Mouse (Mus musculus) C2C12 (cell line): ENCODE measurements around the gene Zfp558. TPM values are rescaled to one million over a fixed set of nuclear protein-coding genes. Genes with fewer than 3 reads are reported as not detected.

ENCODE experiments used
- H3K27me3 ChIP-seq: one replicate; pipeline ENCODE4 v1.6.1; 2011; ENCODE audit not compliant: control insufficient read depth, insufficient read depth, insufficient read length
- H3K36me3 ChIP-seq: one replicate; pipeline ENCODE4 v1.6.1; 2011; ENCODE audit not compliant: control insufficient read depth, insufficient read depth
- H3K4me3 ChIP-seq: one replicate; pipeline ENCODE4 v1.5.1; 2011; ENCODE audit warnings: mild to moderate bottlenecking, control low read depth; ENCODE audit not compliant: poor library complexity, insufficient read depth, severe bottlenecking
- H3K79me2 ChIP-seq: one replicate; pipeline ENCODE4 v1.6.1; 2011; ENCODE audit not compliant: control insufficient read depth, insufficient read depth
- H3K79me3 ChIP-seq: one replicate; pipeline ENCODE4 v1.6.1; 2011; ENCODE audit warnings: low read depth, control low read depth
- H3ac ChIP-seq: one replicate; pipeline ENCODE3; 2011; ENCODE audit warnings: low read depth; ENCODE audit not compliant: control insufficient read depth, insufficient read length
- CEBPB ChIP-seq: IDR thresholded peaks from one replicate; pipeline ENCODE4 v1.6.1; 2011; ENCODE audit warnings: low read depth, mild to moderate bottlenecking, control low read depth, moderate library complexity
- CTCF ChIP-seq: IDR thresholded peaks from one replicate; pipeline ENCODE4 v1.5.1; 2011; ENCODE audit not compliant: control insufficient read depth, insufficient read depth, insufficient read length
- FOSL1 ChIP-seq: IDR thresholded peaks from one replicate; pipeline ENCODE4 v1.8.0; 2011; ENCODE audit warnings: mild to moderate bottlenecking, low read length; ENCODE audit not compliant: poor library complexity, insufficient read depth, severe bottlenecking
- MAX ChIP-seq: IDR thresholded peaks from one replicate; pipeline ENCODE4 v1.6.1; 2011; ENCODE audit warnings: mild to moderate bottlenecking, control low read depth
- MYOD1 ChIP-seq: IDR thresholded peaks from one replicate; pipeline ENCODE4 v1.6.1; 2011; ENCODE audit warnings: low read depth; ENCODE audit not compliant: control insufficient read depth, insufficient read length
- MYOG ChIP-seq: IDR thresholded peaks from one replicate; pipeline ENCODE4 v1.6.1; 2011; ENCODE audit not compliant: control insufficient read depth, insufficient read length; ENCODE audit errors: extremely low read depth
- USF1 ChIP-seq: IDR thresholded peaks from one replicate; pipeline ENCODE4 v1.6.1; 2011; ENCODE audit warnings: low read depth, mild to moderate bottlenecking, control low read depth, moderate library complexity
- long read RNA-seq, 2 experiments: library from polyadenylated mRNA; unstranded; transcript quantifications; one replicate each; pipeline ENCODE4 v2.0.0; 2019 to 2020
- polyA plus RNA-seq: library from polyadenylated mRNA; unstranded; fragments of >200 nt; fragmentation: generic; extraction: Trizol; gene quantifications from one replicate; pipeline ENCODE4 v1.2.1, GENCODE M21; 2012; ENCODE audit warnings: missing spikeins

Zfp558 gene
- polyA plus RNA-seq: 0.30 TPM
- long read RNA-seq, experiment 1, partial matches to known transcripts: 0 of 1 reads
- long read RNA-seq, experiment 1, other reads (novel, unspliced or antisense): 1 of 1 reads
- long read RNA-seq, experiment 2, partial matches to known transcripts: 0 of 8 reads
- long read RNA-seq, experiment 2, other reads (novel, unspliced or antisense): 6 of 8 reads

- no peak within 1 kb of the TSS for H3ac ChIP-seq
- no peaks in the 10 kb centered on the region for H3K36me3 ChIP-seq
- H3K79me3 ChIP-seq: no peaks in the 10 kb centered on the region
- no peaks in the 10 kb centered on the region for H3K27me3 ChIP-seq
- H3K4me3 ChIP-seq: no peak within 1 kb of the TSS
- no peaks in the 10 kb centered on the region for H3K79me2 ChIP-seq
- no peak for TF ChIP-seq USF1
- TF ChIP-seq MAX: no peak
- no peak for TF ChIP-seq CTCF
- no peak for TF ChIP-seq MYOD1
- TF ChIP-seq CEBPB: no peak
- no peak for TF ChIP-seq MYOG
Observed at GRCm38 (mm10) chr9:18478168-18478567, at the start of gene Zfp558, which contains the start of gene Mbd3l1. TSS of gene Zfp558 (minus strand) at chr9:18478268. TSS of gene Mbd3l1 (plus strand) at chr9:18478359.

DNA sequence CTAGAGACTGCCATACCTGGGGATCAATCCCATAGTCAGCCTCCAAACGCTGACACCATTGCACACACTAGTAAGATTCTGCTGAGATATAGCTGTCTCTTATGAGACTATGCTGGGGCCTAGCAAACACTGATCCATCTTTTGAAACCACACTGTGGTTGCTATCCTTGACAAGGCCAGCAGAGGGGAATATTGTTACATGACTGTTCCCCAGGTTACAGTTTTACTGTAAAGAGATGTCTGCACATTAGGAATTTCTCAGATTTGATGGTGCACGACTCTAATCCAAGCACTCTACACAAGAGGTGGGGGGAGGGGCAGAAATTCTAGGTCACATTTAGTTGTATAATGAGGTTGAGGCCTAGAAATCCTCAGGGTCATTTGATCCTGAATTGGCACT is 30.0 kb upstream of the Zfp558 start:
- H3ac ChIP-seq: no peak overlapping the region
- no peaks in the 10 kb centered on the region for H3K27me3 ChIP-seq
- no peaks in the 10 kb centered on the region for H3K79me2 ChIP-seq
- TF ChIP-seq FOSL1 (no peak), MYOD1 (no peak), MAX (no peak), MYOG (no peak), CEBPB (no peak), USF1 (no peak), CTCF (no peak)
- H3K36me3 ChIP-seq: no peaks in the 10 kb centered on the region
- no peak overlapping the region for H3K4me3 ChIP-seq
- no peaks in the 10 kb centered on the region for H3K79me3 ChIP-seq

DNA sequence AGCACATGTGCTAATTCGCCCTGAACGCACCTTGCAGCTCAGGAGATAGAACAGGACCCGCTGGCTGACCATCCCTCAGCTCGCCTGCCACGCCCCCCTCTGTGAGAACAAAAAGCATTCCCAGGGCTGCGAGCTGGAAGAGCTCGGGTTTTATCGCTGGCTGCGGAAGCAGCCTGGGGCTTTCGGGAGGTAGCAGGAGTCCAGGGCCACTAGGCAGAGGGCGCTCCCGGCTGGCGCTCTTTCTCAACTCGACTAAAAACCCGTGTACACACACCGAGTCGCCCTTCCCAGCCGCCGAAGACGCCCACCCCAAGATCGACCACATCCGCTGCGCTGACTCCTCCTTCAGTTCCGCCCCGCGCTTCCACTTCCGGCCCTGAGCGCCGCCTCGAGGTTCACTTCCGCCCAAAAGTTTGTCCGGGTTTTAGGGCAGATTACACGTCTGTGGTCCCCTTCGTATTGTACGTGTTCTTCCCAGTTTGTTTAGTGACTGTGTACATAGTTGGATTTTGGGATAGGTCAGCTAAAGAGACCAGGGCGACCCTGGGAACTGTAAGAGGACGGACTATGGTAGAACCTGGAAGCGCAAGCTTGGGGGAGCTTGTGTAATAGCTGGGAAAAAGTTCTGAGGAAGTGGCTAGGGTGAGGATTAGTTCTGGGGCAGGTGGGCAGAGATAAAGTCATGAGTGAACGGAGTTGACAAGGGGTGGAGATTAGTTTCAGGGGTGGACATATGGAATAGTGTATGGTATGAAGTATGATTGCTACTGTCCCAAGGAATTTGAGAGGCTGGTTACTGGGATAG is 4.5 kb downstream of the Zfp558 start:
- no peaks in the 10 kb centered on the region for H3K79me3 ChIP-seq
- H3ac ChIP-seq: peak overlapping the region; percentile 45
- TF ChIP-seq MAX: no peak
- no peak for TF ChIP-seq MYOD1
- no peak for TF ChIP-seq USF1
- no peak for TF ChIP-seq CTCF
- TF ChIP-seq CEBPB: no peak
- no peak for TF ChIP-seq FOSL1
- no peak for TF ChIP-seq MYOG
- H3K4me3 ChIP-seq: peak overlapping the region; percentile 32
- H3K27me3 ChIP-seq: no peaks in the 10 kb centered on the region
- no peaks in the 10 kb centered on the region for H3K79me2 ChIP-seq
- H3K36me3 ChIP-seq: no peaks in the 10 kb centered on the region

DNA sequence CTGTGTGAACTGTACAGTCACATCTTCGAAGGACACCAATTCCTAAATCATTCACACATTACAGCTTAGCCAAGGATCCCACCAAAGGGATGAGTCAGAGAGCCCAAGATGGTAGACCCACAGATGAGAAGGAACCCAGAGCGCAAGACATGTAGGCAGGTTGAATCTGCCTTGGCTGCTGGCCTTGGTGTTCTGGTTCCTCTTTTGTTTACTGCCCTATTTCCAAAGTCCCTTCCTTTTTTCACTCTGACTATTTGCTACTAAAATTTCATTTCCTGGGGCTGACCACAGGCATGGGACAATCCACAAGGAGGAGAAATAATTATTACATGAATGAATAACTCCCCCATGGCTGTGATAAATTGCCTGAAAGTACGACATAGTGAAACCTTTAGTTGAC is 10.1 kb downstream of the Zfp558 start:
- Histone ChIP-seq H3K4me3 (no peak overlapping the region), H3K79me3 (no peaks in the 10 kb centered on the region), H3K79me2 (no peaks in the 10 kb centered on the region), H3K36me3 (no peaks in the 10 kb centered on the region), H3ac (no peak overlapping the region), H3K27me3 (no peaks in the 10 kb centered on the region)
- TF ChIP-seq CEBPB (no peak), CTCF (no peak), FOSL1 (no peak), MYOD1 (no peak), MYOG (no peak), USF1 (no peak), MAX (no peak)

DNA sequence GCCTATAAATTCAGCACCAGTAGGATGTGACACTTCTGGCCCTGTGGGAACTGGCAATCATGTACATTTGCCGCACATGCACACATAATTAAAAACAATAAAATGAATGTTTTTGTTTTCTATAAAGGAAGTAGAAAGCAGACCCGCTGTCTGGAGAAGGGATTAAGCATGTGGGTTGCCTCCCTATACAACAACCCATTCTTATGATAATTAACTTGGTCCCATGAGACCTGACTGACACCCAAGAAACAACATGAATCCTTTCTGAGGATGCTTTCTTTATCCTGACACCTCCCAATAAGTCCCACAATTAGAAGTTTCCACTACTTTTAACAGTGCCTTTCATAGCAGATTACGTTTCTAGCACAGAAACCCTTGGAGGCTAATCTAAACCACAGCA is 10.7 kb downstream of the Zfp558 start:
- H3K4me3 ChIP-seq: no peak overlapping the region
- no peaks in the 10 kb centered on the region for H3K79me3 ChIP-seq
- no peaks in the 10 kb centered on the region for H3K36me3 ChIP-seq
- no peaks in the 10 kb centered on the region for H3K79me2 ChIP-seq
- TF ChIP-seq CEBPB: no peak
- no peak for TF ChIP-seq CTCF
- no peak for TF ChIP-seq MYOD1
- no peak for TF ChIP-seq MYOG
- TF ChIP-seq FOSL1: no peak
- no peak for TF ChIP-seq USF1
- no peak for TF ChIP-seq MAX
- H3ac ChIP-seq: no peak overlapping the region
- H3K27me3 ChIP-seq: no peaks in the 10 kb centered on the region
